Mouse (Mus musculus): ENCODE measurements around the gene Nrp1. TPM values are rescaled to one million over a fixed set of nuclear protein-coding genes. Genes with fewer than 3 reads are reported as not detected.

Gene Nrp1
- polyA plus RNA-seq (2021; fragmentation: Nextera tagmentation): 28.2 and 28.3 TPM in 2 replicates
- long read RNA-seq, experiment 1, transcript Nrp1-201 (17 exons, 3,597 nt): major isoform, 26 of 96 reads
- long read RNA-seq, experiment 1, partial matches to known transcripts: 61 of 96 reads
- long read RNA-seq, experiment 1, other reads (novel, unspliced or antisense): 9 of 96 reads
- long read RNA-seq, experiment 2, transcript Nrp1-201 (17 exons, 3,597 nt): major isoform, 152 of 328 reads
- long read RNA-seq, experiment 2, partial matches to known transcripts: 127 of 328 reads
- long read RNA-seq, experiment 2, other reads (novel, unspliced or antisense): 47 of 328 reads

DNA sequence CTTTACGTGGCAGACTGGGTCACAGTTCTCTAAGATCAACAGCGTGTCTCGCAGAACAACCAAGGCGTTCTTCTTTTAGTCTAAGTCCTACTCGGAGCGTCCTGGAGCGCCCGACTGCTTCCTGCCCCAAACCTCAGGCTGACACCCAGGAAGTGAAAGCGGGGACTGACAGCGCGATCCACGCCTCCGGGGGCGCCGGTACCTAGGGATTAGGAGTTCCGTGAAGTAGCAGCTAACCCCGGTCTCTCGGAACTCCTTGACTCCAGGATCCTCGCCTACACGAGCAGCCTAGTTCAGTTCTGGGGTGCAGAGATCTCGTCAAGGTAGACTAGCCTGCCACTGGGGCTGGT, at the start of gene Nrp1:
TSS of gene Nrp1 (plus strand) at position 199 of the 350 bp plus-strand sequence.

Small RNA genes lying within 50 kb of the gene (microRNA-seq; reads per million reads assigned to microRNA genes)
- not detected for gene Mir1903
